Mouse (Mus musculus) kidney, embryonic 15.5 days (tissue): ENCODE results near the gene Xxylt1. TPM values are rescaled to one million over a fixed set of nuclear protein-coding genes. Genes with fewer than 3 reads are reported as not detected.

Source experiments
- ATAC-seq: fragments of 200-750 bp; cut with Nextera tagmentation; replicated peaks from 2 replicates; pipeline ENCODE4 v1.8.0; 2017; ENCODE audit warnings: moderate TSS enrichment; ENCODE audit not compliant: low FRiP score
- H3K27ac ChIP-seq: fragments of 300-500 bp; sonication (generic); 2 replicates; pipeline ENCODE4 v1.5.1; 2015; ENCODE audit warnings: mild to moderate bottlenecking, inconsistent platforms
- H3K27me3 ChIP-seq: fragments of 300-500 bp; sonication (generic); 2 replicates; pipeline ENCODE4 v1.6.1; 2015; ENCODE audit warnings: inconsistent platforms
- H3K36me3 ChIP-seq: fragments of 300-500 bp; sonication (generic); 2 replicates; pipeline ENCODE4 v1.6.1; 2015; ENCODE audit warnings: inconsistent platforms
- H3K4me1 ChIP-seq: fragments of 300-500 bp; sonication (generic); 2 replicates; pipeline ENCODE4 v1.6.1; 2015; ENCODE audit warnings: inconsistent platforms
- H3K4me2 ChIP-seq: fragments of 300-500 bp; sonication (generic); 2 replicates; pipeline ENCODE4 v1.6.1; 2015; ENCODE audit warnings: moderate library complexity, mild to moderate bottlenecking, inconsistent platforms
- H3K4me3 ChIP-seq: fragments of 300-500 bp; sonication (generic); replicated peaks from 2 replicates; pipeline ENCODE4 v1.5.1; 2015; ENCODE audit warnings: mild to moderate bottlenecking, inconsistent platforms
- H3K9ac ChIP-seq: fragments of 300-500 bp; sonication (generic); 2 replicates; pipeline ENCODE4 v1.6.1; 2015; ENCODE audit warnings: mild to moderate bottlenecking, inconsistent platforms
- H3K9me3 ChIP-seq: fragments of 300-500 bp; sonication (generic); replicated peaks from 2 replicates; pipeline ENCODE4 v1.6.1; 2016; ENCODE audit warnings: inconsistent platforms
- WGBS: fragments of 180-500 bp; shearing (Covaris S2); methylation state at CpG from one replicate; pipeline ENCODE4 v1.1.7; 2015; ENCODE audit warnings: mixed read lengths; 5-methylcytosine and 5-hydroxymethylcytosine counted together
- polyA plus RNA-seq: library from polyadenylated mRNA; unstranded; fragments of >200 nt; fragmentation: Nextera tagmentation; extraction: Ambion mirVana; gene quantifications from 2 replicates; pipeline ENCODE4 v1.2.1, GENCODE M21; 2015

Gene Xxylt1
- polyA plus RNA-seq, 1 experiment from 2014 or later: 19.2 TPM

DNA sequence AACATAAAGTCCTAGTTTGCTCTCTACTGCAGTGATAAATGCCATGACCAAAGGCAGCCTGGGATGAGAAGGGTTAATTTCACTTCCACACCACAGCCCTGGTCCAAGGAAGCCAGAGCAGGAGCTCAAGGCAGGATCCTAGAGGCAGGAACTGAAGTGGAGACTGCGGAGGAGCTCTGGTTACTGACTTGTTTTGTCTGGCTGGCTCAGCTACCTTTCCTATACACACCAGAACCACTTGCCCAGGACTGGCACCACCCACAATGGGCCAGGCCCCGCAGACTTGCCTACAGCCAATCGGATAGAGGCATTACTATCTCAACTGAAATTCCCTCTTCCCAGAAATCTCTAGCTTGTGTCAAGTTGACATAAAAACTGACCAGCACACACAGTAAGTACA is 21.0 kb downstream of the Xxylt1 start:
- no peaks in the 10 kb centered on the region for H3K9me3 ChIP-seq
- H3K9ac ChIP-seq: no peak overlapping the region
- no peak overlapping the region for H3K27ac ChIP-seq
- no peak overlapping the region for H3K4me3 ChIP-seq
- H3K4me1 ChIP-seq: peaks cover 16% of the 10 kb centered on the region
- ATAC-seq: no peak
- no peaks in the 10 kb centered on the region for H3K36me3 ChIP-seq
- H3K4me2 ChIP-seq: no peak overlapping the region
- WGBS: 95% methylated on average over 3 of the region's 3 CpGs
- no peaks in the 10 kb centered on the region for H3K27me3 ChIP-seq

DNA sequence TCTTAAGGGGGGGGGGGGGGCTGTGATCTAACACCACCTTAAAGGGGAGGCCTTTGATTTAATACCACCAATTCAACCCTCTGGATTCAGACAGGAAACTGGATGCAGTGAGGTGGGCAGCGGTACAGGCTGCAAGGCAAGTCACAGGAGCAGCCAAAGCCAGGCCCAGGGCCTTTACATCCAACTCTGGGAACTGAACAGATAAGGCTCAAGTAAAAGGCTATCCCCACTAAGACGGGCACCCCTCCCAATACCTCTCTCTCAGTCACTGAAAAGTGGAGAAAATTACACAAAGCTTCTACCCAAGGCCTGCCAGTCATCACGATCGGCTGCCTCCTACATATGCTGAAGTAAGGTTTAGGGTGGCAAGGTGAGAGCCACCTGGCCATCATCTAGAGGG is 21.5 kb downstream of the Xxylt1 start:
- Histone ChIP-seq H3K27me3 (no peaks in the 10 kb centered on the region), H3K9ac (no peak overlapping the region)
- 75% methylated on average over 4 of the region's 4 CpGs for WGBS

DNA sequence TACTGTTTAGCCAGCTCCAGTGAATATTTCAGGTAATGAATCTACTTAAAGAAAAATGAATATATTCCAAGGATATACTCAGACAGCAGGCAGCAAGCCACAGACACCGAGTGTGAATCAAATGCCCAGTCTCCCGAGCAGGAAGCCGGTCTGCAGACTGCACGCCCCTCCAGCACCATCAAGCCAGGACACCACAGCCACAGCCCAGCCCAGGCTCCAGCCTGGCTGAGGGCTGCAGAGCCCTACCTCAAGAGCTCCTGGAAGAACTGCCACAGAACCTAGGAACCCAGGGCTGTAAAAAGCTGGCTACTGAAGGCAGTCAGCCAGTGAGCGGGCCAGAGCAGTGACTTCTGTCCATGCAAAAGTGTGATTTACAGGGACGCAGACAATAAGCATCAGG is 28.4 kb downstream of the Xxylt1 start:
- 64% methylated on average over 6 of the region's 6 CpGs for WGBS

More for the DNA sequence above, 21.5 kb downstream of the Xxylt1 start:
- H3K9me3 ChIP-seq: no peaks in the 10 kb centered on the region
- peaks cover 16% of the 10 kb centered on the region for H3K4me1 ChIP-seq
- no peak overlapping the region for H3K4me3 ChIP-seq
- no peak for ATAC-seq
- no peak overlapping the region for H3K27ac ChIP-seq
- H3K4me2 ChIP-seq: no peak overlapping the region
- H3K36me3 ChIP-seq: no peaks in the 10 kb centered on the region

DNA sequence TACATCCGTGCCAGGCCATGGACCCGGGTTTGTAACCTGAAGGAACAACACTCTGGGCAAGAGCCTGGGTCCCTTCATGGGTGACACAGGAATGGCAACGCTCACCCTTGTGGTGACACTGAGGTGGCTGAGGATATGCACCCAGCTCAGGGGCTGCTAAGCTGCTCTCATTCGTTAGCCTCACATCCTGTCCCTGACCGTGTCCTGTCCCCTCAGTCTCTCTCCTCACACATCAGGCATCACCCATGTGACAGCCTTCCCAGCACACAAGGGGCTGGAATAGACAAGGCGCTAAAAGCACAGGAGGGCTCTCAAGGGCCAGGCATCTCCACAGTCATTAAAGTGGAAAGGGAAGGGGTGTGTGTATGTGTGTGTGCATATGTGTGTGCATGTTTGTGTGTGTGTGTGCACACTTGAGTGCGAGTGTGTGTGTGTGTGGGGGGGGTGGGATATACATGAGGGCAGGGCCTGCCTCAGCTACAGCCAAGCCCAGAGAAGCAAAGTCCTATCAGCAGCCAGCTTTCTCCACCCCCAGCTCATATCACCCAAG is 29.0 kb downstream of the Xxylt1 start:
- H3K9ac ChIP-seq: no peak overlapping the region
- no peaks in the 10 kb centered on the region for H3K27me3 ChIP-seq
- H3K36me3 ChIP-seq: no peaks in the 10 kb centered on the region
- no peak overlapping the region for H3K27ac ChIP-seq
- H3K4me3 ChIP-seq: no peak overlapping the region
- H3K9me3 ChIP-seq: no peaks in the 10 kb centered on the region
- 64% methylated on average over 7 of the region's 7 CpGs for WGBS
- H3K4me2 ChIP-seq: no peak overlapping the region
- peaks cover 8% of the 10 kb centered on the region; the same call in 1 of the 2 replicates for H3K4me1 ChIP-seq
- ATAC-seq: no peak

More for the DNA sequence above, 28.4 kb downstream of the Xxylt1 start:
- Histone ChIP-seq H3K9ac (no peak overlapping the region), H3K36me3 (no peaks in the 10 kb centered on the region), H3K9me3 (no peaks in the 10 kb centered on the region), H3K4me2 (no peak overlapping the region), H3K4me3 (no peak overlapping the region), H3K27me3 (no peaks in the 10 kb centered on the region), H3K27ac (peak overlapping the region; percentile 60), H3K4me1 (peaks cover 8% of the 10 kb centered on the region; the same call in 1 of the 2 replicates)
- no peak for ATAC-seq

DNA sequence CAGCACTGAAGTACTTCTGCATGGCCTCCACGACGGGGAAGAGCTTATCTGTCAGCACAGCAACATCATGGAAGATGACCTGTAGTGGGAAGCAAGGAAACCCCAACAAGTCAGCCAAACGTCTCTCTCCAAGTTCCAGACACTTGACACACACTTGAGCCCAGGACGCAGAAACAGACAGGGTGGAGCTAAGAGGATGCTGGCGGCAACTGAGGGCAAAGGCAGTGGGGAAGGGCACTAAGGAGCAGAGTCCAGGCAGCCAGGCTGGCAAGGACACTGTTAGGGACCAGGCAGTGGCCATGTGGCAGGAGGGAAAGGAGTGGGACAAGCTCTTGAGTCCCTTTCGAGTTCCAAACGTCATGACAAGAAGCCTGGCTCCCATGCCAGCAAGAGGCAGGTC is 30.5 kb downstream of the Xxylt1 start:
- Histone ChIP-seq H3K4me3 (no peak overlapping the region), H3K4me2 (no peak overlapping the region), H3K9me3 (no peaks in the 10 kb centered on the region), H3K27ac (no peak overlapping the region), H3K4me1 (peaks cover 17% of the 10 kb centered on the region), H3K9ac (no peak overlapping the region), H3K27me3 (no peaks in the 10 kb centered on the region), H3K36me3 (no peaks in the 10 kb centered on the region)
- no peak for ATAC-seq
- 85% methylated on average over 7 of the region's 7 CpGs for WGBS

DNA sequence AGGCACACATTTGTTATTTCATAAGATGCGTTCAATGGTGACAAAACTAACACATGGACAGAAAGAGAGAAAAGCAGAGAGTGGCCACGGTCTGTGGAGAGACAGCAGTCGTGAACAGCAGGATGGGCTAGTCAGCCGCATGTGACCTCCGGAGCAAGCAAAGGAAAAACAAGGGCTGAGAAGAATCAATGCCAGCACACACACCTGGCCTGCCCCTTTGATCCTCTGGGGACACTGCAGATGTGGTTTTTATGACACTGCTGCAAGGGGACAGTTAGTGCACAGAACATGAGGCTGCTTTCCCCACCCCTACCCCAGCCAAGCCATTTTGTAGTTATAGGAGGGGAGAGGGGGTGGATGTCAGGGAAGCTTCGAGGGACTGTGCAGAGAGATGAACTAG is 33.0 kb downstream of the Xxylt1 start:
- Histone ChIP-seq H3K27me3 (no peaks in the 10 kb centered on the region), H3K4me3 (no peak overlapping the region), H3K36me3 (no peaks in the 10 kb centered on the region), H3K4me2 (no peak overlapping the region), H3K9ac (no peak overlapping the region), H3K27ac (no peak overlapping the region), H3K4me1 (peaks cover 19% of the 10 kb centered on the region), H3K9me3 (no peaks in the 10 kb centered on the region)
- WGBS: 67% methylated on average over 6 of the region's 6 CpGs
- ATAC-seq: no peak

DNA sequence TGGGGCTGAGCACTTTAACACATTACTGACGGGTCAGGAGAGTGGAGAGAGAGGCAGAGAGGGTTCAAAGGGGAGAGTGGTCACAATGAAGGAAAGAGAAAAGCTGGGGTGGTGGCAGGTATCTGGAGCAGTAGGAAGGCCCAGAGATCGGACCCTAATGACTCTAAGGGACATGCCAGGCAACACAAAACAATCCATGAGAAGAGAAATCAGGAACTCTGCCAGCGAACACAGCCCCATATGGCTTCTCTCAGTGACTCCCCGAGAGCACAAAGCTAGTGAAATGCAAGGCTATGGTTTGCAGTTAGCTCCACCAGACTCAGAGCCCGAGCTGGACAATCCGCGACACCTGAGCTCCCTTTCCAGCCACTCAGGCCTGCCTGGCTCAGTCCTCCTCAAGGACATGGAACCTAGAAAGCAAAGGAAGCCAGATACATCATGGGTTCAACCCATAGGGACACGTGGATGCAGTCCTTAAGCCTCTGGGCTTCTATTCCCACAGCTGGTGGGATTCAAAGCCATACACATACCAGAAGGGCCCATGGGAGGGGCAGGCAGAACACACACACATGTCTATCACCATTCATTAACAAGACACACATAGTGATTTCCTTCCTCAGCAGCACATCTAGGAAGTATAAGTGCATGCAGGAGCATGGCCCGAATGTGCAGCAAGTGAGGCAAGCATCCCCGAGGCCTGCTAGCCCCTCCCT is 33.9 kb downstream of the Xxylt1 start:
- Histone ChIP-seq H3K36me3 (no peaks in the 10 kb centered on the region), H3K27ac (no peak overlapping the region)
- WGBS: 74% methylated on average over 10 of the region's 10 CpGs

DNA sequence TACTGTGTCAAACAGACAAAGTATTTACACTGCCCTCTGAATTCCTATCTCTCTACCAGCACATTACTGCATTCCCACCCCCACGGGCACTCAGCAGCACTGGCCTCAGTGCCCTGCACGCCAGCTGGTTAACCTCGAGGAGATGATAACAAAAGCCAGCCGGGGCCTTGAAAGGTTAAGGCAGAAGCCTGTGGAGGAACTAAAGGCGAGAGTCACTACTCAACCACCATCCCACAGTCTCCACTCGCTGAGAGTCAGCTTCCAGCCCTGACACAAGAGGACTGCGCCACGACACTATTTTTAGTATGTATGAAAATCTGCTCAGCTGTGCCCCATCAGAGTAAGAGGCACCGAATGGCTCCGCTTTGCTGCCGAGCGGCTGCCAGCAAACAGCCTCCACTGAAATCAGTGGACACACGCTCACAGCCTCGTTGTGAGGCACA is 35.0 kb downstream of the Xxylt1 start:
- peaks cover 16% of the 10 kb centered on the region; the same call in 1 of the 2 replicates for H3K4me1 ChIP-seq
- no peak overlapping the region for H3K4me3 ChIP-seq
- H3K27me3 ChIP-seq: no peaks in the 10 kb centered on the region
- no peak; the same call in 1 of the 2 replicates for ATAC-seq
- no peaks in the 10 kb centered on the region for H3K36me3 ChIP-seq
- H3K4me2 ChIP-seq: no peak overlapping the region
- no peak overlapping the region for H3K27ac ChIP-seq
- no peaks in the 10 kb centered on the region for H3K9me3 ChIP-seq
- no peak overlapping the region for H3K9ac ChIP-seq
- 64% methylated on average over 14 of the region's 14 CpGs for WGBS

More for the DNA sequence above, 33.9 kb downstream of the Xxylt1 start:
- no peak overlapping the region for H3K4me2 ChIP-seq
- H3K27me3 ChIP-seq: no peaks in the 10 kb centered on the region
- peaks cover 16% of the 10 kb centered on the region; the same call in 1 of the 2 replicates for H3K4me1 ChIP-seq
- H3K9ac ChIP-seq: no peak overlapping the region
- no peaks in the 10 kb centered on the region for H3K9me3 ChIP-seq
- ATAC-seq: no peak
- H3K4me3 ChIP-seq: no peak overlapping the region

DNA sequence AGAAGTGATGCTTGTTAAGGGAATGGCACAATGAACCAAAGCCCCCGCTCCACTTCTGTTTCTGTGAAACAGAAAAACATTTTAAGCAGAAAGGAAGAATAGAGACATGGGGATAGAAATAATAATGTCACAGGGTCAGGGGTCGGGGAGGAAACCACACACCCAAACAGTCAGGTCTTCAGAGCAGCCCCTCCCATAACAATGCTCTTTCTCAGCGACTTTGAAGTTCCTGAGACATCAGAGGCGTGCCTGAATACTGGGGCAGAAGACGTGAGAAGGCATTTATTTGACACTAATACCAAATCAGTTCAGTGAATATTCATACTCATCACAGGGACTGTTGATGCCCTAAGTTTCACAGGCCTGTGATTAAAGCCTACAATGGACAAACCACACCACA is 36.0 kb downstream of the Xxylt1 start:
- no peak overlapping the region for H3K27ac ChIP-seq
- ATAC-seq: no peak
- no peak overlapping the region for H3K4me2 ChIP-seq
- no peak overlapping the region for H3K9ac ChIP-seq
- peaks cover 17% of the 10 kb centered on the region for H3K4me1 ChIP-seq
- H3K9me3 ChIP-seq: no peaks in the 10 kb centered on the region
- no peaks in the 10 kb centered on the region for H3K27me3 ChIP-seq
- WGBS: 58% methylated on average over 5 of the region's 5 CpGs
- no peak overlapping the region for H3K4me3 ChIP-seq
- no peaks in the 10 kb centered on the region for H3K36me3 ChIP-seq

DNA sequence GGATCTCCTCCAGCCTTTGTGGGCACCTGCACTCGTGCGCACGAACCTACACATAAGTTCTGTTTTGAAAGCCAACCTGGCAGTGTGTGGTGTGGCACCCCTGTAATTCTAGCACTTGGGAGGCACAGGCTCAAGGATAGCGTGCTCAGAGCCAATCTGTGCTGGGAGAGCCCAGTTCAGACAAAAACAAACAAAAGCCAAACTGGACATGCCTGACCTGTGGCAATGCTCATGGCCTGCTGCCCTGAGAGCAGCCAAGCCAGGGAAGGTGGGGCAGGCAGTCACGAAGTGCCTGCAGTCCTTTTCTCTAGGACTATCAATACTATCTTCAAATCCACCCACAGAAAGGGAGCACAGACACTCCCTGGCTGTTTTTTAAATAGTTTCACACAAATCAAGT is 38.1 kb downstream of the Xxylt1 start:
- H3K9me3 ChIP-seq: no peaks in the 10 kb centered on the region
- ATAC-seq: no peak
- H3K4me2 ChIP-seq: no peak overlapping the region
- WGBS: 66% methylated on average over 5 of the region's 5 CpGs
- H3K27ac ChIP-seq: no peak overlapping the region
- H3K4me1 ChIP-seq: peaks cover 25% of the 10 kb centered on the region
- 0 out of 2 replicates have a peak, but pooled peaks cover 2% of the 10 kb centered on the region for H3K36me3 ChIP-seq
- H3K9ac ChIP-seq: no peak overlapping the region
- no peak overlapping the region for H3K4me3 ChIP-seq
- H3K27me3 ChIP-seq: no peaks in the 10 kb centered on the region

DNA sequence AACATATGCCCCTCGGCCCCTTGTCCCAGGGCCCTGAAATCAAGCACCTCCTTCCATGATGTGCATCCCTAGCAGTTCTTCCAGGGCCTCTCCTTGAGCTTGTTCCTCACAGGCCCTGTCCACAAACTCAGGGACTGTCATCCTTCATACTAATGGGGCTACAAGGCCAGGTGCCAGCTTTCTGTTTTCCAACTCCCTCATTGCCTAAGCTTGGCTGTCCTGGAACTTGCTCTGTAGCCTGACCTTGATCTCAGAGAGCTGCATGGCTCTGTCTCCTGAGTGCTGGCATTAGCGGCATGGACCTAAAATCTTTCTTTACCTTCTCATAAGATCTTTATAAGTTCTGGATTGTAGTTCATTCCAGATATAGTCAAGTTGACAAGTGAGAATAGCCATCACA is 39.7 kb downstream of the Xxylt1 start:
- ATAC-seq: no peak
- WGBS: 93% methylated on average over 2 of the region's 2 CpGs

DNA sequence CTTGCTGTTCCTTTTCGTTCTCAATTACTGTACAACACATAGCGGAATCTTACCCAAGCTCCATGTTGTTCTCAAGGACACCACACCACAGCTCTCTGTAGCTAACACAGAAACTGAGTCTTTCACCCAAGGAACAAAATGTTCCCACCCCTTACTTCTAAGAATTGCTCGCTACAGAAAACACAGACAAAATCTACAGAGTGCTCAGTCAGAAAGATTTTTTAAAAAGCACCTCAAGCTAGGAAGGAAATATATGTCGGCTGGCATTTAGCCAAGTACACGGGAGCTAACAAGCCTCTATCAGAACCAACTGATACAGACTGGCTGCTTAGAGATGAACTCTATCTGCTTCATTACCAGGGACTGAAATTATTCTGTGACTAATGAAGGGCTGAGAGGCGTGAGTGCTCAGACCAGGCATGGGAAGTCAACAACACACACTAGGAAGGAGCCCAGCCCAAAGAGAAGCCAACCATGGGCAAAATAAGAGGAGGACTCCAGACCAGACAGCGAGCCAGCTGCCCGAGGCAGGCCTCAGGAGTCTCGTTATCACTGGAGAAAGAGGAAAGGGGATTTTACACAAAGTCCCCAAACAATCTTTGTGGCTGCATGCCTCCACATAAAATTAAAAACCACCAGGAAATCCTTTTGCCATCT is 41.3 kb downstream of the Xxylt1 start:
- no peak overlapping the region for H3K9ac ChIP-seq
- no peak overlapping the region for H3K27ac ChIP-seq
- 0 out of 2 replicates have a peak, but pooled peaks cover 2% of the 10 kb centered on the region for H3K36me3 ChIP-seq
- no peaks in the 10 kb centered on the region for H3K27me3 ChIP-seq
- peaks cover 19% of the 10 kb centered on the region for H3K4me1 ChIP-seq
- no peak for ATAC-seq
- WGBS: 65% methylated on average over 9 of the region's 9 CpGs
- no peak overlapping the region for H3K4me2 ChIP-seq
- no peaks in the 10 kb centered on the region for H3K9me3 ChIP-seq
- H3K4me3 ChIP-seq: no peak overlapping the region

More for the DNA sequence above, 39.7 kb downstream of the Xxylt1 start:
- no peaks in the 10 kb centered on the region for H3K27me3 ChIP-seq
- peaks cover 24% of the 10 kb centered on the region for H3K4me1 ChIP-seq
- H3K27ac ChIP-seq: no peak overlapping the region
- H3K9me3 ChIP-seq: no peaks in the 10 kb centered on the region
- no peak overlapping the region for H3K4me3 ChIP-seq
- 0 out of 2 replicates have a peak, but pooled peaks cover 2% of the 10 kb centered on the region for H3K36me3 ChIP-seq
- no peak overlapping the region for H3K9ac ChIP-seq
- H3K4me2 ChIP-seq: no peak overlapping the region
